Mouse (Mus musculus) lung, adult 2 months (tissue): ENCODE measurements around the gene Smndc1. TPM values are rescaled to one million over a fixed set of nuclear protein-coding genes. Genes with fewer than 3 reads are reported as not detected.

Experiments used
- DNase-seq: peaks from one replicate; pipeline ENCODE4 v3.0.0; 2022
- H3K4me1 ChIP-seq: fragments of 200-500 bp; 2 replicates; pipeline ENCODE4 v1.6.1; 2011; ENCODE audit warnings: low read length; ENCODE audit not compliant: control insufficient read depth, insufficient read depth
- H3K4me3 ChIP-seq: fragments of 200-500 bp; replicated peaks from 2 replicates; pipeline ENCODE3; 2011; ENCODE audit warnings: low read depth, mild to moderate bottlenecking, control low read depth, low read length; ENCODE audit errors: extremely low read depth
- CTCF ChIP-seq: fragments of 200-500 bp; IDR thresholded peaks from 2 replicates; pipeline ENCODE4 v1.5.1; 2011; ENCODE audit warnings: mild to moderate bottlenecking, low read length, control low read depth; ENCODE audit not compliant: insufficient read depth
- POLR2A ChIP-seq: fragments of 200-500 bp; IDR thresholded peaks from 2 replicates; pipeline ENCODE4 v1.6.1; 2011; ENCODE audit warnings: low read depth, mild to moderate bottlenecking, control low read depth, low read length, borderline replicate concordance; ENCODE audit errors: extremely low read depth
- WGBS: fragments of 180-500 bp; shearing (Covaris S2); methylation state at CpG from one replicate; pipeline ENCODE4 v1.1.7; 2018; 5-methylcytosine and 5-hydroxymethylcytosine counted together
- polyA plus RNA-seq: library from polyadenylated mRNA; depleted of rRNA; stranded (reverse); fragments of >200 nt; gene quantifications from 2 replicates; pipeline ENCODE4 v1.2.3, GENCODE M21; 2012; rRNA removed

Smndc1 gene
- 3.9 and 6.2 TPM in 2 replicates for polyA plus RNA-seq

GRCm38 (mm10) chr19:53390495-53391007 is at the start of gene Smndc1:
Gene Smndc1, minus strand, starts transcription at chr19:53390578.
- WGBS = under 1% methylated on average over 48 of the region's 48 CpGs
- TF ChIP-seq POLR2A = peak; percentile 91
- no peak for TF ChIP-seq CTCF
- peak; percentile 99 for DNase-seq
- Histone ChIP-seq H3K4me1 (peaks cover 10% of the 10 kb centered on the region), H3K4me3 (peak within 1 kb of the TSS; percentile 92)

GRCm38 (mm10) chr19:53439340-53439739 is 49.0 kb upstream of the Smndc1 start:
- Histone ChIP-seq H3K4me1 (peaks cover 6% of the 10 kb centered on the region), H3K4me3 (no peak overlapping the region)
- DNase-seq = no peak
- TF ChIP-seq CTCF (no peak), POLR2A (no peak)
- 58% methylated on average over 7 of the region's 7 CpGs for WGBS

GRCm38 (mm10) chr19:53437991-53438390 is 47.6 kb upstream of the Smndc1 start:
- no peak overlapping the region for H3K4me3 ChIP-seq
- DNase-seq = no peak
- 67% methylated on average over 8 of the region's 8 CpGs for WGBS
- peaks cover 6% of the 10 kb centered on the region for H3K4me1 ChIP-seq
- TF ChIP-seq POLR2A (no peak), CTCF (no peak)

GRCm38 (mm10) chr19:53437311-53437958 is 47.1 kb upstream of the Smndc1 start:
- peak; percentile 20 for DNase-seq
- WGBS = 23% methylated on average over 8 of the region's 8 CpGs

GRCm38 (mm10) chr19:53433949-53434689 is 43.7 kb upstream of the Smndc1 start:
- no peak overlapping the region for H3K4me3 ChIP-seq
- no peak for TF ChIP-seq POLR2A
- TF ChIP-seq CTCF = no peak
- no peak for DNase-seq
- 70% methylated on average over 10 of the region's 10 CpGs for WGBS
- H3K4me1 ChIP-seq = peaks cover 6% of the 10 kb centered on the region

More at GRCm38 (mm10) chr19:53437311-53437958, 47.1 kb upstream of the Smndc1 start:
- H3K4me1 ChIP-seq = peaks cover 6% of the 10 kb centered on the region
- TF ChIP-seq POLR2A = no peak
- no peak for TF ChIP-seq CTCF
- H3K4me3 ChIP-seq = no peak overlapping the region

- TF ChIP-seq CTCF = no peak
- TF ChIP-seq POLR2A = no peak
- WGBS = 92% methylated on average over 11 of the region's 11 CpGs
- Histone ChIP-seq H3K4me1 (peaks cover 5% of the 10 kb centered on the region; the same call in 1 of the 2 replicates), H3K4me3 (no peak overlapping the region)
- DNase-seq = no peak
Observed at GRCm38 (mm10) chr19:53431003-53431402, 40.6 kb upstream of the Smndc1 start.

- WGBS = 70% methylated on average over 9 of the region's 9 CpGs
- Histone ChIP-seq H3K4me3 (no peak overlapping the region), H3K4me1 (peaks cover 5% of the 10 kb centered on the region; the same call in 1 of the 2 replicates)
- no peak for DNase-seq
- TF ChIP-seq CTCF = no peak
- TF ChIP-seq POLR2A = no peak
Observed at GRCm38 (mm10) chr19:53430356-53430755, 40.0 kb upstream of the Smndc1 start.

- H3K4me3 ChIP-seq = no peak overlapping the region
- 19% methylated on average over 8 of the region's 8 CpGs for WGBS
- peaks cover 8% of the 10 kb centered on the region for H3K4me1 ChIP-seq
- DNase-seq = no peak
- TF ChIP-seq POLR2A (no peak), CTCF (no peak)
Observed at GRCm38 (mm10) chr19:53427817-53428216, 37.4 kb upstream of the Smndc1 start.

- 29% methylated on average over 7 of the region's 7 CpGs for WGBS
- TF ChIP-seq CTCF (no peak), POLR2A (no peak)
- DNase-seq = no peak
- no peak overlapping the region for H3K4me3 ChIP-seq
- H3K4me1 ChIP-seq = peaks cover 8% of the 10 kb centered on the region
Observed at GRCm38 (mm10) chr19:53427346-53427745, 37.0 kb upstream of the Smndc1 start.
